Mouse (Mus musculus): ENCODE data around the gene Ppm1e. TPM values are rescaled to one million over a fixed set of nuclear protein-coding genes. Genes with fewer than 3 reads are reported as not detected.

Ppm1e gene
- polyA plus RNA-seq, 1 experiment from 2014 or later: 0.84 TPM

GRCm38 (mm10) chr11:87246107-87246651 is 112.6 kb downstream of the Ppm1e start:
- Histone ChIP-seq H3K4me3 (ENCODE audit: low read depth, low read length) (no peak overlapping the region), H3K4me1 (replicated peaks; ENCODE audit: control insufficient read depth, insufficient read depth) (no peaks in the 10 kb centered on the region), H3K36me3 (ENCODE audit: control insufficient read depth, insufficient read depth, low read length) (no peaks in the 10 kb centered on the region), H3K27ac (replicated peaks) (no peak overlapping the region), H3K9ac (ENCODE audit: low read length) (no peak overlapping the region), H3K9me3 (ENCODE audit: control insufficient read depth, low read length) (no peaks in the 10 kb centered on the region), H3K27me3 (ENCODE audit: control insufficient read depth, insufficient read depth, low read length) (no peaks in the 10 kb centered on the region), H3K4me2 (replicated peaks; ENCODE audit: low read depth) (no peak overlapping the region)
- no peak for ATAC-seq (ENCODE audit: low FRiP score, low TSS enrichment)
- TF ChIP-seq CTCF (IDR thresholded peaks at IDR 0.05; ENCODE audit: low read depth) (no peak), EP300 (optimal IDR thresholded peaks at IDR 0.05) (no peak)
- DNase-seq (ENCODE audit: low spot score): no peak
- 52% methylated on average over 4 of the region's 4 CpGs for WGBS

GRCm38 (mm10) chr11:87245171-87245840 is 113.5 kb downstream of the Ppm1e start:
- Histone ChIP-seq H3K27me3 (ENCODE audit: control insufficient read depth, insufficient read depth, low read length) (no peaks in the 10 kb centered on the region), H3K4me2 (replicated peaks; ENCODE audit: low read depth) (no peak overlapping the region), H3K4me3 (ENCODE audit: low read depth, low read length) (no peak overlapping the region), H3K4me1 (replicated peaks; ENCODE audit: control insufficient read depth, insufficient read depth) (no peaks in the 10 kb centered on the region), H3K9me3 (ENCODE audit: control insufficient read depth, low read length) (no peaks in the 10 kb centered on the region), H3K27ac (replicated peaks) (no peak overlapping the region), H3K36me3 (ENCODE audit: control insufficient read depth, insufficient read depth, low read length) (no peaks in the 10 kb centered on the region; the same call in 1 of the 2 replicates), H3K9ac (ENCODE audit: low read length) (no peak overlapping the region)
- DNase-seq (ENCODE audit: low spot score) (no peak), ATAC-seq (ENCODE audit: low FRiP score, low TSS enrichment) (no peak)
- no peak for TF ChIP-seq EP300 (optimal IDR thresholded peaks at IDR 0.05)
- TF ChIP-seq CTCF (IDR thresholded peaks at IDR 0.05; ENCODE audit: low read depth): no peak
- WGBS: 76% methylated on average over 9 of the region's 9 CpGs

- DNase-seq (ENCODE audit: low spot score) (no peak), ATAC-seq (ENCODE audit: low FRiP score, low TSS enrichment) (no peak)
- no peak for TF ChIP-seq EP300 (optimal IDR thresholded peaks at IDR 0.05)
- TF ChIP-seq CTCF (IDR thresholded peaks at IDR 0.05; ENCODE audit: low read depth): peak; percentile 36
- H3K9me3 ChIP-seq (ENCODE audit: control insufficient read depth, low read length): no peaks in the 10 kb centered on the region
- H3K27me3 ChIP-seq (ENCODE audit: control insufficient read depth, insufficient read depth, low read length): no peaks in the 10 kb centered on the region
- H3K27ac ChIP-seq (replicated peaks): no peak overlapping the region
- 61% methylated on average over 7 of the region's 7 CpGs for WGBS
- H3K9ac ChIP-seq (ENCODE audit: low read length): no peak overlapping the region
- H3K36me3 ChIP-seq (ENCODE audit: control insufficient read depth, insufficient read depth, low read length): no peaks in the 10 kb centered on the region; the same call in 1 of the 2 replicates
- no peak overlapping the region for H3K4me2 ChIP-seq (replicated peaks; ENCODE audit: low read depth)
- no peak overlapping the region for H3K4me3 ChIP-seq (ENCODE audit: low read depth, low read length)
- no peaks in the 10 kb centered on the region for H3K4me1 ChIP-seq (replicated peaks; ENCODE audit: control insufficient read depth, insufficient read depth)
These were observed 117.6 kb downstream of the Ppm1e start for GRCm38 (mm10) chr11:87241256-87241655.

GRCm38 (mm10) chr11:87240833-87241215 is 118.0 kb downstream of the Ppm1e start:
- no peak for DNase-seq (ENCODE audit: low spot score)
- no peak for TF ChIP-seq EP300 (optimal IDR thresholded peaks at IDR 0.05)
- TF ChIP-seq CTCF (IDR thresholded peaks at IDR 0.05; ENCODE audit: low read depth): no peak
- 91% methylated on average over 4 of the region's 4 CpGs for WGBS
- H3K27me3 ChIP-seq (ENCODE audit: control insufficient read depth, insufficient read depth, low read length): no peaks in the 10 kb centered on the region
- no peak overlapping the region for H3K4me3 ChIP-seq (ENCODE audit: low read depth, low read length)
- ATAC-seq (ENCODE audit: low FRiP score, low TSS enrichment): no peak
- H3K4me2 ChIP-seq (replicated peaks; ENCODE audit: low read depth): no peak overlapping the region
- H3K4me1 ChIP-seq (replicated peaks; ENCODE audit: control insufficient read depth, insufficient read depth): no peaks in the 10 kb centered on the region
- H3K36me3 ChIP-seq (ENCODE audit: control insufficient read depth, insufficient read depth, low read length): no peaks in the 10 kb centered on the region; the same call in 1 of the 2 replicates
- no peak overlapping the region for H3K27ac ChIP-seq (replicated peaks)
- H3K9ac ChIP-seq (ENCODE audit: low read length): no peak overlapping the region
- H3K9me3 ChIP-seq (ENCODE audit: control insufficient read depth, low read length): no peaks in the 10 kb centered on the region

- no peak for DNase-seq (ENCODE audit: low spot score)
- ATAC-seq (ENCODE audit: low FRiP score, low TSS enrichment): no peak
- Histone ChIP-seq H3K4me2 (replicated peaks; ENCODE audit: low read depth) (no peak overlapping the region), H3K36me3 (ENCODE audit: control insufficient read depth, insufficient read depth, low read length) (no peaks in the 10 kb centered on the region; the same call in 1 of the 2 replicates), H3K4me1 (replicated peaks; ENCODE audit: control insufficient read depth, insufficient read depth) (no peaks in the 10 kb centered on the region), H3K9me3 (ENCODE audit: control insufficient read depth, low read length) (no peaks in the 10 kb centered on the region), H3K27ac (replicated peaks) (no peak overlapping the region), H3K9ac (ENCODE audit: low read length) (no peak overlapping the region), H3K27me3 (ENCODE audit: control insufficient read depth, insufficient read depth, low read length) (no peaks in the 10 kb centered on the region), H3K4me3 (ENCODE audit: low read depth, low read length) (no peak overlapping the region)
- no peak for TF ChIP-seq EP300 (optimal IDR thresholded peaks at IDR 0.05)
- TF ChIP-seq CTCF (IDR thresholded peaks at IDR 0.05; ENCODE audit: low read depth): no peak
- 85% methylated on average over 15 of the region's 15 CpGs for WGBS
These were observed 118.5 kb downstream of the Ppm1e start for GRCm38 (mm10) chr11:87240141-87240832.
